Mouse (Mus musculus): Measurements from ENCODE around the gene Scamp2. TPM values are rescaled to one million over a fixed set of nuclear protein-coding genes. Genes with fewer than 3 reads are reported as not detected.

The Scamp2 gene
- polyA plus RNA-seq, 1 experiment from 2014 or later = 86.4 TPM

DNA sequence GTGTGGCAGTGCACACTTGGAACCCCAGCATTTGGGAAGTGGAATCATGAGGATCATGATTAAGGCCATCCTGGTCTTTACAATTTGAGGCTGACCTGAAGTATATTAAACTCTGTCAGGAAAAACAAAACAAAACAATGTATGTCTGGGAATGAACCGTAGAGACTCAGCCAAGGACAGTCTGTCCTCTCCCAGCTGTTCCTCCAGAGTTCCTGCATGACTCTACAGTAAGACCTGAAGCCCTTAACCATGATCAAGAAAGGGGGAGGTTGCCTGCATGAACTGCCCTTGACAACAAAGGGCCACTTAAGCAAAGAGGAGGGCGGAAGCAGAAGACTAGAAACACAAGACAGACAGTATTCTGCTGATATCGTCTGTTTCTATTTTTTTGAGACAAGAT, 14.8 kb downstream of the Scamp2 start:
- 87% methylated on average over 3 of the region's 3 CpGs for WGBS
- Histone ChIP-seq H3K9ac (no peak overlapping the region), H3K36me3 (peaks cover 42% of the 10 kb centered on the region), H3K4me1 (0 out of 2 replicates have a peak, but pooled peaks cover 4% of the 10 kb centered on the region), H3K4me2 (no peak overlapping the region), H3K4me3 (no peak overlapping the region), H3K27me3 (no peaks in the 10 kb centered on the region), H3K9me3 (no peaks in the 10 kb centered on the region), H3K27ac (no peak overlapping the region)
- ATAC-seq (ENCODE audit: insufficient number of reproducible peaks, low FRiP score, low TSS enrichment, low read depth) = no peak

DNA sequence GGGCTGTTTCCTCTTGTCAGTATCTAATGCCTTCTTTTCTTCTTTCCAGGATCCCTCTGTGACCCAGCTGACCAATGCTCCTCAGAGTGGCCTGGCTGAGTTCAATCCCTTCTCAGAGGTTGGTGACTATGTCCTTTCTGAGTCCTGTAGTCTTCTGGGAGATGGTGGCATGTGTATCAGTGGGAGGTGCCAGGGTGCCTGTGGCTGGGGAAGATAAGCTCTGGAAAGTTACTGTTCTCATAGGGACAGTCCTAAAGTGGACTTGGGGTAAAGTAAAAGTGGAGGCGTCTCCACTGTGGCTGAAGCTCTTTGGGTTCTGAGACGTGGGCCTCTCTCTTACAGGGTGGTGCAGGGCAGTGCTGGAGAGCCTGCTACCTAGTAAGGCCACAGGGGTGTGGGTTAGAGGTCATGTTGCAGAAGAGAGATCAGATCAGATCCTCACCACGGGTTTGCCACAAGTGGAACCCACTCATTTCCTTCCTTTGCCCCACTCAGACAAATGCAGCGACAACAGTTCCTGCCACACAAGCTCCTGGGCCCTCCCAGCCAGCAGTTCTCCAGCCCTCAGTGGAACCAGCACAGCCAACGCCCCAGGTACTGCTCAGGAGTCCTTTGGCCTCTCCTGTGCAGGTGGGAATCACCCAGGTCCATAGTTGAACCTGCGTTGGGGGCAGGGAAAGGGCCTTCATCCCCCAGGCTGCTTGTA, 16.6 kb downstream of the Scamp2 start:
- H3K27me3 ChIP-seq = no peaks in the 10 kb centered on the region
- H3K36me3 ChIP-seq = peaks cover 51% of the 10 kb centered on the region
- H3K4me2 ChIP-seq = no peak overlapping the region
- H3K4me1 ChIP-seq = 0 out of 2 replicates have a peak, but pooled peaks cover 4% of the 10 kb centered on the region
- H3K9me3 ChIP-seq = no peaks in the 10 kb centered on the region
- no peak overlapping the region for H3K9ac ChIP-seq
- no peak overlapping the region for H3K4me3 ChIP-seq
- WGBS = 80% methylated on average over 6 of the region's 6 CpGs
- ATAC-seq (ENCODE audit: insufficient number of reproducible peaks, low FRiP score, low TSS enrichment, low read depth) = no peak
- H3K27ac ChIP-seq = no peak overlapping the region

DNA sequence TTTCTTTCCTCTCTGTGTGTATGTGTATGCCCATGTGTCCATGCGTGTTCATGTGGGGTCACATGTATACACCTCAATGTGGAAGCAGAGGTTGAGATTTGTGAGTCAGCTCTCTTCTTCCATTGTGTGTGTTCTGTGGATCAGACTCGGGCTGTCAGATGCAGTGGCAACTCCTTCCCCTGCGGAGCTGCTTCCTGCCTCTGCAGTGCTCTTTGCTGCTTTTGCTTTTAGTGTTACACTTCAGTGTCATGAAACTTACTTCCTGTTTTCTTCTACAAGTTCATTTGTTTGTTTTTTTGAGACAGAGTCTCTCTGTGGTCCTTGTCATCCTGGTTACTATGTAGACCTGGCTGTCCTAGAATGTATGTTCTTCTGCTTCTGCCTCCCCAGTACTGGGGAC, 24.2 kb downstream of the Scamp2 start:
- Histone ChIP-seq H3K27ac (no peak overlapping the region), H3K27me3 (no peaks in the 10 kb centered on the region), H3K9ac (no peak overlapping the region), H3K4me2 (no peak overlapping the region), H3K4me1 (peaks cover 12% of the 10 kb centered on the region), H3K4me3 (no peak overlapping the region), H3K9me3 (no peaks in the 10 kb centered on the region), H3K36me3 (peaks cover 67% of the 10 kb centered on the region)
- 87% methylated on average over 3 of the region's 3 CpGs for WGBS
- ATAC-seq (ENCODE audit: insufficient number of reproducible peaks, low FRiP score, low TSS enrichment, low read depth) = no peak

DNA sequence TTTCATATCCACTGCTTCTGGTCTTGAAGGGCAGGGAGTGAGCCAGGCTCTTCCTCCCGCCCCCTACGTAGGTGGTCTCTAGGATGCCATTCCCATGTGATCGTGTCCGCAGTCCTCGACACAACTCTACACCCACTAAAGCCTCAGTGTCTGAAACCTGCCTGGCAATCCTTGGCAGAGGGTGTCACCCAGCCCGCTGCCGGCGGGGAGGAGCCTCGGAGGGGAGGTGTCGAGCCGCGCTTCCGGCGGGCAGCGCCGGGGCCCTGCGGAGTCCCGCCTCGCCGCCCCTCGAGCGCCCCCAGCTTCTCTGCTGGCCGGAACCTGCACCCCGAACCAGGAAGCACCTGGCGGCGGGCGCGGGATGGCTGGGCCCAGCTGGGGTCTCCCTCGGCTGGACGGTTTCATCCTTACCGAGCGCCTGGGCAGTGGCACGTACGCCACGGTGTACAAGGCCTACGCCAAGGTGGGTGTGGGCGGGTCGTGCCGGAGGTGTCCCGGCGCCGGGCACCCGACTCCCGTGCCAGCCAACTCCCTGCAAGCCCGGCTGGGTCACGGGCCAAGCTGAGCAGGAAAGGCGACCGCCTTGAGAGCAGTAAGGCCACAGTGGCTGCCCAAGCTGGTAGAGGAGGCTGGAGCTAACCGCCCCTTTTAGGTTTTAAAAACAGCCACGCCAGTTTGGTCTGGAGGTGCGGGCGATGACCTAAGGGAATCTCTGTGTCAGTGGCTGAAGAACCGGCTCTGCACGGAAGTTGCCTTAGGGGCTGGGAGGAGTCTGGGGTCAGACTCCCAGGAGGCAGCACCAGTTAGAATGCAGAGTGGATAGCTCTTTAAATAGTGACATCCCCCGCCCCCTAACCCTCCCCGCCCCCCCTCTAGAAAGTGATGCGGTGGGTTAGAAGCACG, 28.7 kb downstream of the Scamp2 start, which contains the start of gene Ulk3:
Ulk3 (plus strand) TSS at position 229 of the 903 bp plus-strand sequence.
- H3K9ac ChIP-seq = peak within 1 kb of the TSS; percentile 64
- WGBS = under 1% methylated on average over 58 of the region's 58 CpGs
- H3K4me3 ChIP-seq = peak within 1 kb of the TSS; percentile 80
- H3K27ac ChIP-seq = peak within 1 kb of the TSS; percentile 91
- H3K36me3 ChIP-seq = peaks cover 50% of the 10 kb centered on the region
- H3K27me3 ChIP-seq = no peaks in the 10 kb centered on the region
- H3K4me1 ChIP-seq = peaks cover 25% of the 10 kb centered on the region
- ATAC-seq (ENCODE audit: insufficient number of reproducible peaks, low FRiP score, low TSS enrichment, low read depth) = peak; percentile 76
- peak within 1 kb of the TSS; percentile 89 for H3K4me2 ChIP-seq
- H3K9me3 ChIP-seq = no peaks in the 10 kb centered on the region

DNA sequence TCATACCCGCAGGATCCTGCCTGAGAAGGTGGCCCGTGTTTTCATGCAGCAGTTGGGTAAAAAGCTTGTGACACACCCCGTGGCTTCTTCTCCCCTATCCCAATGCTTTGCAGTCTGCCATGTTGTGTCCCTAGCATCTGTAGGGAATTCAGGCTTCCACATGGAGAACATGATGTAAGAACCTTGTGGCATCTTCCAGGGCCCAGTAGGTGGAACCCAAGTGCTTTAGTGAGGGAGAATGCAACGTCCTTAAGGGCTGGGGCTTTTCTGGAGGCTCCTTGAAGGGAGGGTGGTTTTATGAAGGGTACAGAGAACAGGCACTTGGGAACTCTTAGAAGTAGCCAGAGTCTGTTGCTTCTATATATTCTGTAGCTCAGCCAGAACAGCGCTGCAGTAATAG, 30.0 kb downstream of the Scamp2 start:
- ATAC-seq (ENCODE audit: insufficient number of reproducible peaks, low FRiP score, low TSS enrichment, low read depth) = no peak
- peaks cover 54% of the 10 kb centered on the region for H3K36me3 ChIP-seq
- no peak overlapping the region for H3K9ac ChIP-seq
- H3K4me3 ChIP-seq = peak overlapping the region; percentile 80; the same call in 1 of the 2 replicates
- H3K9me3 ChIP-seq = no peaks in the 10 kb centered on the region
- H3K27ac ChIP-seq = no peak overlapping the region
- peaks cover 25% of the 10 kb centered on the region for H3K4me1 ChIP-seq
- peak overlapping the region; percentile 89; the same call in 1 of the 2 replicates for H3K4me2 ChIP-seq
- WGBS = 32% methylated on average over 5 of the region's 5 CpGs
- no peaks in the 10 kb centered on the region for H3K27me3 ChIP-seq

DNA sequence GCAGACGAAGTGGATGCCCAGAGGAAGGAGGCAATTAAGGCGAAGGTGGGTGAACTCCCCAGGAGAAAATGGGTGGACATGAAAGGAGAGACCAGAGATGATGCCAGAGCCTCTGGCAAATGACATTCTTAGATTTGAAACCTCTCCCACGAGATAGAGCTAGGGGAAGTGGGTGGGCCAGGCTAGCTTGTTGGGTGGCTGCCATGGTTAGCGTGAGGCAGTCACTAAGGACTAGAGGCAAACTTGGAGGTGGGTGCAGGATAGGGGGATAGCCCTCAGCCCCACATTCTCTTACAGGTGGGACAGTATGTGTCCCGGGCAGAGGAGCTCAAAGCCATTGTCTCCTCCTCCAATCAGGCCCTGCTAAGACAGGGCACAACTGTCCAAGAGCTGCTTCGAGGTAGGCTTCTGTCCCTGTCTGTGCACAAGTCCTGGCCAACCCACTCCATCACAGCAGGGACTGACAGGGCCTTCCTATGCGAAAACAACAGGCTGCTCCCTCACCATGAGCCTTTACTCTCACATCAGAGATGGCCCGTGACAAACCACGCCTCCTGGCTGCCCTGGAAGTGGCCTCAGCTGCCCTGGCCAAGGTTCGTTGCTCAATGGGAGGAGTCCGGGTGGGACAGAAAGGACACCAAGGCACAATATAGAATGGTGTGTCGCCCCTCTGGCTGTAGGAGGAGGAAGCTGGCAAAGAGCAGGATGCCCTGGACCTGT, 32.9 kb downstream of the Scamp2 start:
- no peaks in the 10 kb centered on the region for H3K9me3 ChIP-seq
- 56% methylated on average over 12 of the region's 12 CpGs for WGBS
- no peak overlapping the region for H3K4me3 ChIP-seq
- H3K27ac ChIP-seq = no peak overlapping the region
- no peak for ATAC-seq (ENCODE audit: insufficient number of reproducible peaks, low FRiP score, low TSS enrichment, low read depth)
- peaks cover 24% of the 10 kb centered on the region for H3K4me1 ChIP-seq
- no peak overlapping the region for H3K4me2 ChIP-seq
- H3K9ac ChIP-seq = no peak overlapping the region
- peaks cover 46% of the 10 kb centered on the region for H3K36me3 ChIP-seq
- H3K27me3 ChIP-seq = no peaks in the 10 kb centered on the region

DNA sequence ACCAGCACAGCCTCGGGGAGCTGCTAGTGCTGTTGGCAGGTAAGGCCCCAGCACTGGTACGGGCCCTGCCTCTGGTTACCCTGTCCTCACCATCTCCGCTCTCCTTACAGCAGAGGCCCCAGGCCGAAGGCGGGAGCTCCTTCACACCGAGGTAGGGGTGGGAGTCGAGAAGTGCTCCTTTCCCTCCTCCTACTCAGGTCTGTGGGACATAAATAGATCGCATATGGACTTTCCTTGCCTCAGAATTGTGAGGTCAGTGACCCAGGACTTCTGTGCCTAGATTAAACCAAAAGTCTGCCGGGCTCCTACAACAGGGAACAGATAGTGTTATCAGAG, 33.4 kb downstream of the Scamp2 start:
- peaks cover 21% of the 10 kb centered on the region for H3K4me1 ChIP-seq
- H3K4me2 ChIP-seq = no peak overlapping the region
- no peak overlapping the region for H3K4me3 ChIP-seq
- peaks cover 46% of the 10 kb centered on the region for H3K36me3 ChIP-seq
- WGBS = 78% methylated on average over 9 of the region's 9 CpGs
- H3K9me3 ChIP-seq = no peaks in the 10 kb centered on the region
- H3K9ac ChIP-seq = no peak overlapping the region
- no peak overlapping the region for H3K27ac ChIP-seq
- no peaks in the 10 kb centered on the region for H3K27me3 ChIP-seq
- ATAC-seq (ENCODE audit: insufficient number of reproducible peaks, low FRiP score, low TSS enrichment, low read depth) = no peak

DNA sequence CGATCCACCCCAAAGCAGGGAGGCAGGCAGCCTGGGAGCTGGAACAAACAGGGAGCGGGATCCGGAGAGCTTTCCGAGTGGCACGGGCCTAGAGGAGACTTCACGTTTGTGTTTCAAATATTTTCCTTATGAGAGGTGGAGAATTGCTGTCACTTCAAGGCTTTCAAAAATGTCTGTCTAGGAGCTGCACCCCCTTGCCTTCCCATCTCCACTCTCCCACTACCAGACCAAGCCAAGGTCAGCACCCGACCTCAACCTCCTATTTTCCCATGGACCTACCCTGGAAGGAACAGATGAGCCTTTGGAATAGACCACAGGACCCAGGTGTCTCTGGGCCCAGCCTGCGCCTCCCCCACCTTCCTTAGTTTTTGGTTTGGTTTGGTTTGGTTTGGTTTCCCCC, 36.5 kb downstream of the Scamp2 start:
- Histone ChIP-seq H3K4me3 (no peak overlapping the region), H3K27me3 (no peaks in the 10 kb centered on the region), H3K36me3 (peaks cover 40% of the 10 kb centered on the region), H3K9ac (no peak overlapping the region), H3K9me3 (no peaks in the 10 kb centered on the region), H3K27ac (no peak overlapping the region), H3K4me2 (no peak overlapping the region), H3K4me1 (peaks cover 17% of the 10 kb centered on the region)
- ATAC-seq (ENCODE audit: insufficient number of reproducible peaks, low FRiP score, low TSS enrichment, low read depth) = no peak
- 83% methylated on average over 8 of the region's 8 CpGs for WGBS

DNA sequence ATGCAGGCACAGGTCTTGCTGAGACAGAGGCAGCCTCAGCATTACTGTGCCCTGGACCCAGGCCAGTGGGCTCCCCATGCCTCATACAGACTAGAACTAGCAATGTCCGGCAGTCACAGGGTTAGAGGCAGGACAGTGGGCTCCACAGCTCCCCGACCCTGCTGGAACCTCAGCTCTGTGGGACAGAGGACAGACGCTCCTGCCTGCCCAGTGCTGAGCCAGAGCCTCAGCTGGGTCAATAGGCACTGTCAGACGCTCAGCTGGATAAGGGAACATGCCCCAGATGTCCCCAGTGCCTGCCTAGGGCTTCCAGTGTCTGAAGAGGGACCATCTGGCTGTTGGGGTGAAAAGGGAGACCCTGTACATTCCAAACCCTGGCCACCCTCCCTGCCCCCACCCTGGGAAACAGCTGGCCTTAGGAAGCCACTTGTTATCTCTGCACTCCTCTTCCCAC, 37.2 kb downstream of the Scamp2 start:
- Histone ChIP-seq H3K9ac (no peak overlapping the region), H3K4me2 (no peak overlapping the region), H3K4me1 (peaks cover 17% of the 10 kb centered on the region), H3K27me3 (no peaks in the 10 kb centered on the region), H3K36me3 (peaks cover 33% of the 10 kb centered on the region), H3K9me3 (no peaks in the 10 kb centered on the region), H3K27ac (no peak overlapping the region), H3K4me3 (no peak overlapping the region)
- 28% methylated on average over 4 of the region's 4 CpGs for WGBS
- ATAC-seq (ENCODE audit: insufficient number of reproducible peaks, low FRiP score, low TSS enrichment, low read depth) = no peak

DNA sequence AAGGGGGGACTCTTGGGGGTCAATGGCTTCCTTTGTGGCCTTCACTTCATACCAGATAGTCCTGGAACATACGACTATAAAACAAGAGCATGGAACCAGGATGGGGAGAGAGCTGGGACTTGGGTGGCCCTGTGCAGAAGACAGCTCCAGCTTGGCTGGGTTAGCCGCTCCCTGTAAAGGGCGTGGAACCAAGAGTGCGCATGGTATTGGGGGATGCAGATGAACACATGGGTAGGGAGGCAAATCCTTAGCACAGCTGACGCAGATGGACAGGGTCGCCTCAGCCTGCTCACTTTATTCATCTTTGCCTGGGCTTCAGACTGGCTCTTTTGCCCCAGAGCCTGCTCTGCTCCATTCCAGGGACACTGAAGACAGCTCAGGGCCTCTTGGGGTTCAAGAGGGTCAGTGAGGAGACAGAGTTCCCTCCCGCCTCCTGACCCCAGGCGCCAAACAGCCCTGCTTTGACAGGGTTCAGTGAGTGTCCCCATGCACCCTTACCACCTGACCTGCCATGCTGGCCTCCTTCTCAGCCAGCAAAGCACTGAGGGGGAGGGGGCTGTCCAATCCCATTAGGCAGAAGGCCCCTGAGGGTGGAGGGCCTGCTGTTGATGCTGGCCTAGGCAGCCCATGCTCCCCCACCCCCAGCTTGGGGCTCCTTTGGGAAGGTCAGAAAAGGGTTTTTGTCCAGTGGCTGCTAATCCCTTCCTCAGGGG, 38.3 kb downstream of the Scamp2 start:
- H3K27me3 ChIP-seq = no peaks in the 10 kb centered on the region
- H3K27ac ChIP-seq = no peak overlapping the region
- H3K36me3 ChIP-seq = peaks cover 23% of the 10 kb centered on the region
- no peak overlapping the region for H3K4me3 ChIP-seq
- H3K9me3 ChIP-seq = no peaks in the 10 kb centered on the region
- H3K9ac ChIP-seq = no peak overlapping the region
- no peak for ATAC-seq (ENCODE audit: insufficient number of reproducible peaks, low FRiP score, low TSS enrichment, low read depth)
- no peak overlapping the region for H3K4me2 ChIP-seq
- peaks cover 17% of the 10 kb centered on the region for H3K4me1 ChIP-seq
- WGBS = 51% methylated on average over 8 of the region's 8 CpGs

DNA sequence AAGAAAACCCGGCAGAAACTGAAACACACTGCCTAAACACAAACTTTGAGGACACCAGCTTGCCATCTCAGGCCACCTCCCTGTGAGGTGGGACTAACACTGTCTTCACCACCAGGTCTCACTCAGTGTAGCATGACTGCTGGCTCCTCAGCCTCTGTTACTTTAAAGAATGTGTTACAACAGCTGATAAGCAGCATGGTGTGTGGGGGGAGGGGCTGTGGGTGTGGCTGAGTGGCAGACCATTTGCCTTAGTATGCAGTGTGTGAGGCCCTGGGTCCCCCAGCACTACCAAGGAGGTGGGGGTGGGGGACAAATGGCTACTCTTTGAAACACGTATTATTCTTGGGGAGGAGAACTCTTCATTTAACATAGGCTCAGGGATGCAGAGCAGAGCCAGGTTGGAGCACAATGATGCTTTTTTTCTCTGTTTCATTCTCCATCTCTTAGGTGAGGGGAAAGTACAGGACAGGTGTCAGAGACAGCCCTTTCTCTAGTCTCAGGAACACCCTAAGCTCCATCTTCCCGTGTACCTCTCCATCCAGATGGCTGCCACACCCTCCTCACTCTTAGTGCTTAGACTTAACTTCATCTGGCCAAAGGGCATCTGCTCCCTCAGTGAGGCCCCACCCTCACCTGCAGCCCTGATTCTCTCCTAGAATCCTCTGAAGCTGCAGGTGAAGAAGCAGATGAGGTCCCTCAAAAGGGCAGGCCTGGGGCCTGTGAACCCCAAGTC, 40.0 kb downstream of the Scamp2 start:
- peaks cover 17% of the 10 kb centered on the region for H3K4me1 ChIP-seq
- peaks cover 7% of the 10 kb centered on the region for H3K36me3 ChIP-seq
- H3K9me3 ChIP-seq = no peaks in the 10 kb centered on the region
- H3K4me3 ChIP-seq = no peak overlapping the region
- no peak overlapping the region for H3K4me2 ChIP-seq
- no peak overlapping the region for H3K27ac ChIP-seq
- peak; percentile 43; the same call in 1 of the 2 replicates for ATAC-seq (ENCODE audit: insufficient number of reproducible peaks, low FRiP score, low TSS enrichment, low read depth)
- peaks cover 9% of the 10 kb centered on the region for H3K27me3 ChIP-seq
- WGBS = 7% methylated on average over 3 of the region's 3 CpGs
- no peak overlapping the region for H3K9ac ChIP-seq
